Mouse (Mus musculus): ENCODE results near the gene Tagln2.

The Tagln2 gene

GRCm38 (mm10) chr1:172525027-172525764 is 25.3 kb downstream of the Tagln2 start:
- no peak for DNase-seq (ENCODE audit: extremely low read depth, low read depth)

DNA sequence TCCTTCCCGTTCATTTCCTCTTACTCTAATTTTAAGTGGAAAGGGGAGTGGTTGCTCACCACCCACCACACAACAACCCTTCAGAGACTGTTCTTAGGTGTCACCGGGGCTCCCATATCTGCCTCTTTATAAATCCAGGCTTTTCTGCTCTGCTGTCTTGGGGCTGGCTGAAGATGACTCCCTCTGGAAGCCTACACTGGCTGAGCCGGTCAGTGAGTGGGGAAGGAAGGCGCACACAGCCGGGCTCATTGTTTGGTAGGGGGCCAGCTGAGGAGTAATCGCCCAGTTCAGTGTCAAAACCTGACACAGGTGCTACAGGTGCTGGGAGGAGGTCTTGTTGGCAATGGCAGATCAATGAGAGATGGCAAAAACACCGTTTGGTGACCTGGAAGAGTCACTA is 26.1 kb downstream of the Tagln2 start:
- DNase-seq (ENCODE audit: extremely low read depth, low read depth), result no peak

DNA sequence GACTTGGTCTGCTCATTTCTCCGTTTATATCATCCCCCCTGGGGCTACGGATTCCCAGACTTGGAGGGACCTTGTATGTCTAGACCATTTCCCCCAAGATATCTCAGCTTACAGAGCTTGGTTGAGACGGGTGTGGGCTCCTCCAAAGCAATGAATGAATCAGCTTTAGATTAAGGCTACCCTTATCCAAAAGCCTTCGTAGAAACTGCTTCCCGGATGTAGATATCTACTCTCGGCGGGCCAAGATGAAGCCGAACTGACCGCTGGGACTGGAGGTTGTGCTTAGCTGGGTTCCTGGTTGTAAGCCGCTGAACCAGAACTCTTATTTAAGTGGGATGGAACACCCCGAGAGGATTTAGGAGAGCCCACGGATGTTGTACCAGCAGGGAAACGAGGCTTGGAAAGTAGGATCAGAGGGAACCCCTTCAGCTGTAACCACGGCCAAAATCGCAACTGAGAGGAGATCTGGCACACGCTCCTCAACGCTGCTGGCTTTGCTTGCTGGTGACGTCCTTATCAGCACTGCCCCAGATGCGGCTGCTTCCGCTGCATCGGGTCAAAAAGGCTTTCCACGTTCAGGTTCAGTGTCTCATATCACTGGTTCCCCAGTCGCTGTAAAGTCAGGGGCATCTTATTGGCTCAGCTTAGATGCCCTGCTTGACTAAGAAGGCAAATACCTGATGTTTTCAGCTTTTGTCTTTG is 26.7 kb downstream of the Tagln2 start:
- peak; percentile 92 for DNase-seq (ENCODE audit: extremely low read depth, low read depth)

GRCm38 (mm10) chr1:172527431-172527830 is 27.6 kb downstream of the Tagln2 start:
- DNase-seq (ENCODE audit: extremely low read depth, low read depth), result no peak

- DNase-seq (ENCODE audit: extremely low read depth, low read depth), result no peak
Measured at GRCm38 (mm10) chr1:172528701-172529100, 28.9 kb downstream of the Tagln2 start.

GRCm38 (mm10) chr1:172530544-172531220 is 30.8 kb downstream of the Tagln2 start:
- no peak for DNase-seq (ENCODE audit: extremely low read depth, low read depth)

GRCm38 (mm10) chr1:172532551-172532950 is 32.7 kb downstream of the Tagln2 start:
- no peak for DNase-seq (ENCODE audit: extremely low read depth, low read depth)

GRCm38 (mm10) chr1:172535116-172535515 is 35.3 kb downstream of the Tagln2 start:
- DNase-seq (ENCODE audit: extremely low read depth, low read depth), result no peak

DNA sequence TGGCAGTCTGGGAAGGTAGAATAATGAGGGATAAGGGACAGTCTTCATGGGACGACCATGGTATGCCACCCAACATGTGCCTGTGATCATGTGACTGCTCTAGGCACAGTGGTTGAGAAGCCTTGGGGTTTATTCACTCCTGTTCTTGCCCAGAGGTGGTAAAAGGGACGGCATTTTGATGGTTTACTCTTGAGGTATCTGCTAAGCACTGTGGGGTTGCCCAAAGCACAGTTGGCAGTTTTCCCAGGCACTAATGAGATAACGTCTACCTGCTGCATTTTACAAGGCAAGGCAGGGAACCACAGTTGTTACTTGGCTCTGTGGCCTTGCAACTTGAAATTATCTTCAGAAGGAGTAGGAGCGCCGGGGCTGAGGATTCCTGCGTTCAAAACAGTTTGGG is 40.0 kb downstream of the Tagln2 start:
- no peak for DNase-seq (ENCODE audit: extremely low read depth, low read depth)

- no peak for DNase-seq (ENCODE audit: extremely low read depth, low read depth)
Measured at GRCm38 (mm10) chr1:172540283-172540820, 40.5 kb downstream of the Tagln2 start.

DNA sequence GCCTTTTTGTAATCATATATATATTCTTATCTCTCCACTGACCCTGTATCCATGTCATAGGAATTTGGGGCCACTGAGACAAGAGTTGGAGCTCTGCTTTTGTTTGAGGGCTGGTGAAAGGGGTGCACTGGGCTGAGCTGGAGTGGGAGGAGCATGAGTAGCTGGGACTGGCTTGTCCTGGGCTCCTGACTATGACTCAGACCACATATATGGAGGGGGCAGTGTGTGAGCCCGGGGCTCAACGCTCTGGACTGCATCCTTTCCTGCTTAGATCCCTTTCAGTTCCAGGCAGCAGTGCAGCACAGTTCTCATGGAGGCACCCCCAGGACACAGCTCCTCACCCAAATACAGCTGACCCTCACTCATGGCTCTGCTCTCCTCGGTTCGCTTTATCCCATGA is 46.2 kb downstream of the Tagln2 start:
- DNase-seq (ENCODE audit: extremely low read depth, low read depth), result no peak

DNA sequence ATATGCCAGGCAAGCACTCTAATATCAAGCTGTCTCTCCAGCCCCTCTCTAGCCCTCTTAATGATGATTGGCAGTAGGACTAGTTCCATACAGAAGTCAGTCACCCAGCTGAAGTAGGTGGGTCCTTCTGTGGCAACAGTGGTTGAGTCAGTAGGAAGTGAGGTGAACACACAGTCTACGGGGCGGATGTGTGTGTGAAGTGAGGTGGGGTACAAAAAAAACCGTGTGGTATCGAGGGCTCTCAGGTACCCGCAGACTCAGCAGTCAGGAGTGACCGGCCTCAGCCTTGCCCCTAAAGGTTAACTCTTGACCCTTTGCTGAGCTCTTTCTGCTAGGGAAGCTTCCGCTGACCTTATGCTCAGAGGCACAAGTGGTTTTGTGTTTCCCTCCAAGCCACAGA is 48.7 kb downstream of the Tagln2 start:
- DNase-seq (ENCODE audit: extremely low read depth, low read depth), result no peak

DNA sequence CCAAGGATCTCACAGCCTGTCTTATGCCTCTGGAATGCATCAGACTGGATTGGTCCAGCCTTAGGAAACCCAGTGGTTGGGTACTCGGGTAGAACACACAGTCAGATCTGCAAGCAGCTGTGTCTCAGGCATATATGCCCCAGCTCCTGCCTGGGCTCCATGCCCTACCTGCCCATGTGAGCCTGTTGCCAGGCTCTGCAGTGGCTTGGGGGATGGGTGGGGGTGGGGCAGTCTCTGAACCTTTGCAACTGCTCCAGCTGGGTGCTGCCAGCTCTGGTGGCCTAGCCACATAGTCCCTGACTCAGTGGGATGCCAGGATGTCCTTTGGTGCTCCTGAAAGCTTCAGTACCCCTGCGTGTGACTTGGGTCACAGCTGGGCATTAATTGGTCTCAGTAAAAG is 49.5 kb downstream of the Tagln2 start:
- no peak for DNase-seq (ENCODE audit: extremely low read depth, low read depth)

DNA sequence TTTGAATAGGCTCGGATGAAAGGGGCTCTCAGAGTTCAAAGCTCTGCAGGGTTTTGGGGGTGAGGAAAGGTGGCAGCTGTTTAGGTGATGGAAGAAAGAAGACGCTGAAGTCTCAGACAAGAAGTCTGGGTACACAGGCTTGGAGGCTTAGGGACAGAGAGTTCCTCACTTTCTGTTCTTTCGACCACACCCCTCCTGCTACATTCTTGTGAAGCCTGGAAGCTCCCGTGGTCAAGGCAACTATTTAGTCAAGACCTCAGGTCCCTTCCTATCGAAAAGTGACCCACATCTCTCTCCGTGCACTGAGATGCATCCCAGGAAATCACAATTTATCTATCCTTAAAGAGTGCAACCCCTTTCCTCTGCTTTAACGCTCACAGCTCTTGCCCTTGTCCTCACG is 49.9 kb downstream of the Tagln2 start:
- no peak for DNase-seq (ENCODE audit: extremely low read depth, low read depth)

DNA sequence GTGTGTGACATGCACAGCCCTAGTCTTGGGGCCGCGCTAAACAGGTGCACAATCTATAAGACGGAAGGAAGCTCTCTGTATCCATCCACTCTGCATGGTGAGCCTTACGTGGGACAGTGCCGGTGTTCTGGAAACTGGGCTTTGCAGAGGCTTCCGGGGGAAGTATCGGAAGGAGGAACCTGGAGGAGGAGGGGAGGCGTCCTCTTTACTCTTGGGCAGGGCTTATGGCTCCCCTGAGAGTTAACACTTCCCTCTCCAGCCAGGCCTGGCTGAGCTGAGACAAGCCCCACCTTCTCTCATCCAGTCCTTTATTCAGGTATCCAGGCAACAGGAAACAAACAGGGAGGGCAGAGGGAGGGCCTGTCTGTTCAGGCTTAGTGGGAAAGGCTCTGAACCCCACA is 50.7 kb downstream of the Tagln2 start:
- peak; percentile 70 for DNase-seq (ENCODE audit: extremely low read depth, low read depth)

- no peak for DNase-seq (ENCODE audit: extremely low read depth, low read depth)
Measured at GRCm38 (mm10) chr1:172551009-172551408, 51.2 kb downstream of the Tagln2 start.

- no peak for DNase-seq (ENCODE audit: extremely low read depth, low read depth)
Measured at GRCm38 (mm10) chr1:172552623-172553022, 52.8 kb downstream of the Tagln2 start.

GRCm38 (mm10) chr1:172555638-172556037 is 55.8 kb downstream of the Tagln2 start, which contains the start of gene Vsig8:
Gene Vsig8, plus strand, starts transcription at chr1:172555938.
- no peak for DNase-seq (ENCODE audit: extremely low read depth, low read depth)
